In genomic region chr16:17488478-17489468, GRCm38 (mm10) we compare ENCODE assay signal across 9 mouse cellular contexts. TPM values are rescaled to one million over a fixed set of nuclear protein-coding genes. Genes with fewer than 3 reads are reported as not detected.
DNase-seq lines count a peak whose midpoint lies in the region; ATAC-seq lines count a peak whose summit lies in the region.
"Had no signal": no experiment of that assay in that cellular context is flagged by ENCODE, and none has a peak within 500 bp of the region (broad histone marks: within the 10 kb centered on the region; RNA-seq: fewer than 3 reads in every experiment).

No protein-coding gene starts in this region.

- peak overlapping the region; percentile 85 for H3K4me2 ChIP-seq in hindbrain, embryonic 12.5 days (replicated peaks)
- peak overlapping the region; percentile 79 for H3K4me2 ChIP-seq in liver, embryonic 16.5 days (ENCODE audit: low read depth, low read length)

- peaks cover 36% of the 10 kb centered on the region for H3K27me3 ChIP-seq in megakaryocyte, embryonic 14.5 days (replicated peaks)
- peaks cover 25% of the 10 kb centered on the region for H3K27me3 ChIP-seq in hindbrain, embryonic 12.5 days
- peaks cover 13% of the 10 kb centered on the region for H3K27me3 ChIP-seq in liver, embryonic 16.5 days (ENCODE audit: control insufficient read depth, insufficient read depth, low read depth, low read length)

- DNase-seq in c-Kit-positive CD71-positive TER-119-positive erythroid progenitor cells, embryonic 14.5 days (ENCODE audit: low spot score): peak; percentile 19
- peak; percentile 32 to 47 for DNase-seq in thymus, postnatal 10 days (ENCODE audit: low spot score in 2 of 2)
- no peak for DNase-seq in urinary bladder, adult 18-20 months (ENCODE audit: low spot score in 2 of 2)
- DNase-seq in layer of hippocampus, postnatal 10 days (ENCODE audit: low spot score in 2 of 2): no peak

- H3K4me1 ChIP-seq in megakaryocyte, embryonic 14.5 days: peaks cover 51% of the 10 kb centered on the region
- peaks cover 10% of the 10 kb centered on the region for H3K4me1 ChIP-seq in hindbrain, embryonic 12.5 days
- H3K4me1 ChIP-seq in liver, embryonic 16.5 days (ENCODE audit: control insufficient read depth, low read depth, low read length): peaks cover 13% of the 10 kb centered on the region

- 46% methylated on average over 14 of the region's 14 CpGs for WGBS in hindbrain, embryonic 12.5 days
- 45% methylated on average over 14 of the region's 14 CpGs for WGBS in liver, embryonic 16.5 days (ENCODE audit: insufficient replicate concordance)

- peak overlapping the region; percentile 86 for H3K4me3 ChIP-seq in megakaryocyte, embryonic 14.5 days (replicated peaks)
- H3K4me3 ChIP-seq in hindbrain, embryonic 12.5 days: peak overlapping the region; percentile 41
- H3K4me3 ChIP-seq in liver, embryonic 16.5 days (ENCODE audit: low read depth, low read length): peak overlapping the region; percentile 61

- no peak overlapping the region for H3K27ac ChIP-seq in hindbrain, embryonic 12.5 days
- H3K27ac ChIP-seq in liver, embryonic 16.5 days (ENCODE audit: low read length): no peak overlapping the region; the same call in 1 of the 2 replicates

- no peaks in the 10 kb centered on the region for H3K9me3 ChIP-seq in megakaryocyte, embryonic 14.5 days
- no peaks in the 10 kb centered on the region for H3K9me3 ChIP-seq in hindbrain, embryonic 12.5 days (replicated peaks)
- no peaks in the 10 kb centered on the region for H3K9me3 ChIP-seq in liver, embryonic 16.5 days (replicated peaks; ENCODE audit: control insufficient read depth, low read length)

- peak overlapping the region; percentile 62 for H3K9ac ChIP-seq in hindbrain, embryonic 12.5 days
- no peak overlapping the region; the same call in 1 of the 2 replicates for H3K9ac ChIP-seq in liver, embryonic 16.5 days (ENCODE audit: low read depth, low read length)

- ATAC-seq in megakaryocyte, adult 5-6 weeks (ENCODE audit: poor library complexity, severe bottlenecking): no peak
- peak; percentile 15 for ATAC-seq in hindbrain, embryonic 12.5 days (ENCODE audit: low FRiP score)
- ATAC-seq in liver, embryonic 16.5 days (ENCODE audit: low read depth): peak; percentile 4; the same call in 1 of the 2 replicates

- peaks cover 50% of the 10 kb centered on the region for H3K36me3 ChIP-seq in megakaryocyte, embryonic 14.5 days (replicated peaks; ENCODE audit: low read length)
- H3K36me3 ChIP-seq in hindbrain, embryonic 12.5 days: peaks cover 32% of the 10 kb centered on the region
- H3K36me3 ChIP-seq in liver, embryonic 16.5 days (ENCODE audit: control insufficient read depth, insufficient read depth): peaks cover 12% of the 10 kb centered on the region

RNA-seq across cellular contexts. Expression of gene Aifm3, which starts 0.6 kb away (rescaled TPM):
- polyA plus RNA-seq in megakaryocyte, embryonic 14.5 days (2012; ENCODE audit: insufficient read depth, low replicate concordance): 0.03 TPM in 1 of 2 replicates, not detected in the other
- total RNA-seq in megakaryocyte, adult 5-6 weeks (2015): not detected in 2 replicates
- total RNA-seq in megakaryocyte, adult 5-6 weeks (2017): not detected in 2 replicates
- polyA plus RNA-seq in hindbrain, embryonic 12.5 days (2016; fragmentation: Nextera tagmentation; extraction: Ambion mirVana): 3.0 and 4.5 TPM in 2 replicates
- 3.8 and 6.3 TPM in 2 replicates for polyA plus RNA-seq in liver, embryonic 16.5 days (2015; fragmentation: Nextera tagmentation; extraction: Ambion mirVana)
- total RNA-seq in layer of hippocampus, postnatal 10 days (2021): 10 to 100 TPM; 36.4 to 39.9 TPM
- polyA plus RNA-seq: erythroblast, embryonic 14.5 days had no signal

RNA-seq across cellular contexts. Expression of gene Lztr1, which starts 19.7 kb away (rescaled TPM):
- polyA plus RNA-seq in megakaryocyte, embryonic 14.5 days (2012; ENCODE audit: insufficient read depth, low replicate concordance): 8.5 and 18.4 TPM in 2 replicates
- 19.2 and 27.7 TPM in 2 replicates for total RNA-seq in megakaryocyte, adult 5-6 weeks (2015)
- 38.1 and 49.8 TPM in 2 replicates for total RNA-seq in megakaryocyte, adult 5-6 weeks (2017)
- 113 and 121 TPM in 2 replicates for polyA plus RNA-seq in hindbrain, embryonic 12.5 days (2016; fragmentation: Nextera tagmentation; extraction: Ambion mirVana)
- polyA plus RNA-seq in liver, embryonic 16.5 days (2015; fragmentation: Nextera tagmentation; extraction: Ambion mirVana): 25.2 and 25.7 TPM in 2 replicates
- 100 to 1,000 TPM; 182 to 188 TPM for total RNA-seq in layer of hippocampus, postnatal 10 days (2021)

RNA-seq across cellular contexts. Expression of gene Crkl, which starts 37.0 kb away (rescaled TPM):
- polyA plus RNA-seq in megakaryocyte, embryonic 14.5 days (2012; ENCODE audit: insufficient read depth, low replicate concordance): 5.4 and 8.8 TPM in 2 replicates
- 25.4 and 29.5 TPM in 2 replicates for total RNA-seq in megakaryocyte, adult 5-6 weeks (2015)
- 25.9 and 26.5 TPM in 2 replicates for total RNA-seq in megakaryocyte, adult 5-6 weeks (2017)
- polyA plus RNA-seq in hindbrain, embryonic 12.5 days (2016; fragmentation: Nextera tagmentation; extraction: Ambion mirVana): 87.1 and 98.9 TPM in 2 replicates
- 27.2 and 27.9 TPM in 2 replicates for polyA plus RNA-seq in liver, embryonic 16.5 days (2015; fragmentation: Nextera tagmentation; extraction: Ambion mirVana)
- 10 to 100 TPM; 34.3 to 36.0 TPM for total RNA-seq in layer of hippocampus, postnatal 10 days (2021)

RNA-seq across cellular contexts. Expression of gene Thap7, which starts 42.2 kb away (rescaled TPM):
- 163 and 262 TPM in 2 replicates for polyA plus RNA-seq in megakaryocyte, embryonic 14.5 days (2012; ENCODE audit: insufficient read depth, low replicate concordance)
- total RNA-seq in megakaryocyte, adult 5-6 weeks (2015): 8.9 and 14.9 TPM in 2 replicates
- total RNA-seq in megakaryocyte, adult 5-6 weeks (2017): 19.1 and 29.2 TPM in 2 replicates
- 57.7 and 66.5 TPM in 2 replicates for polyA plus RNA-seq in hindbrain, embryonic 12.5 days (2016; fragmentation: Nextera tagmentation; extraction: Ambion mirVana)
- polyA plus RNA-seq in liver, embryonic 16.5 days (2015; fragmentation: Nextera tagmentation; extraction: Ambion mirVana): 18.9 and 21.1 TPM in 2 replicates
- 10 to 100 TPM; 33.1 to 38.2 TPM for total RNA-seq in layer of hippocampus, postnatal 10 days (2021)

Comparison
In these comparisons a context has a peak if more than half of its experiments do, and no peak if none do; other contexts are left out.
1. DNase-seq: peak in c-Kit-positive CD71-positive TER-119-positive erythroid progenitor cells, embryonic 14.5 days (single experiment) and thymus, postnatal 10 days (2 of 2); none in urinary bladder, adult 18-20 months (0 of 2) and layer of hippocampus, postnatal 10 days (0 of 2).
2. Peak in every context shown above with its lines, with median percentiles within 50 percentile points of each other: H3K4me3 ChIP-seq.